Mouse (Mus musculus): ENCODE data around the gene Ncor2. TPM values are rescaled to one million over a fixed set of nuclear protein-coding genes. Genes with fewer than 3 reads are reported as not detected.

Gene Ncor2
- polyA plus RNA-seq, 1 experiment, result 71.5 TPM

- H3K27ac ChIP-seq (ENCODE audit: insufficient read depth, low read depth, low read length), result peak overlapping the region; percentile 3; the same call in 1 of the 2 replicates
- H3K4me1 ChIP-seq (ENCODE audit: control insufficient read depth, insufficient read depth, low read length), result peaks cover 55% of the 10 kb centered on the region
- TF ChIP-seq POLR2A (IDR thresholded peaks at IDR 0.05; ENCODE audit: borderline replicate concordance, low read depth, low read length) (no peak), CTCF (IDR thresholded peaks at IDR 0.05; ENCODE audit: low read depth, low read length) (no peak)
- H3K4me3 ChIP-seq (ENCODE audit: insufficient read depth, low read length), result no peak overlapping the region
These were observed 104.3 kb downstream of the Ncor2 start for GRCm38 (mm10) chr5:125074571-125075171.

GRCm38 (mm10) chr5:125073896-125074295 is 105.1 kb downstream of the Ncor2 start:
- H3K27ac ChIP-seq (ENCODE audit: insufficient read depth, low read depth, low read length), result no peak overlapping the region
- TF ChIP-seq POLR2A (IDR thresholded peaks at IDR 0.05; ENCODE audit: borderline replicate concordance, low read depth, low read length) (no peak), CTCF (IDR thresholded peaks at IDR 0.05; ENCODE audit: low read depth, low read length) (no peak)
- H3K4me3 ChIP-seq (ENCODE audit: insufficient read depth, low read length), result no peak overlapping the region
- H3K4me1 ChIP-seq (ENCODE audit: control insufficient read depth, insufficient read depth, low read length), result peaks cover 55% of the 10 kb centered on the region

- Histone ChIP-seq H3K27ac (ENCODE audit: insufficient read depth, low read depth, low read length) (no peak overlapping the region), H3K4me3 (ENCODE audit: insufficient read depth, low read length) (no peak overlapping the region), H3K4me1 (ENCODE audit: control insufficient read depth, insufficient read depth, low read length) (peaks cover 55% of the 10 kb centered on the region)
- TF ChIP-seq POLR2A (IDR thresholded peaks at IDR 0.05; ENCODE audit: borderline replicate concordance, low read depth, low read length), result no peak
- TF ChIP-seq CTCF (IDR thresholded peaks at IDR 0.05; ENCODE audit: low read depth, low read length), result no peak
These were observed 105.7 kb downstream of the Ncor2 start for GRCm38 (mm10) chr5:125073335-125073734.

GRCm38 (mm10) chr5:125072425-125072824 is 106.6 kb downstream of the Ncor2 start:
- Histone ChIP-seq H3K27ac (ENCODE audit: insufficient read depth, low read depth, low read length) (no peak overlapping the region), H3K4me3 (ENCODE audit: insufficient read depth, low read length) (no peak overlapping the region), H3K4me1 (ENCODE audit: control insufficient read depth, insufficient read depth, low read length) (peaks cover 55% of the 10 kb centered on the region)
- TF ChIP-seq CTCF (IDR thresholded peaks at IDR 0.05; ENCODE audit: low read depth, low read length) (no peak), POLR2A (IDR thresholded peaks at IDR 0.05; ENCODE audit: borderline replicate concordance, low read depth, low read length) (no peak)

- no peak overlapping the region for H3K27ac ChIP-seq (ENCODE audit: insufficient read depth, low read depth, low read length)
- H3K4me3 ChIP-seq (ENCODE audit: insufficient read depth, low read length), result no peak overlapping the region
- peaks cover 52% of the 10 kb centered on the region for H3K4me1 ChIP-seq (ENCODE audit: control insufficient read depth, insufficient read depth, low read length)
- TF ChIP-seq POLR2A (IDR thresholded peaks at IDR 0.05; ENCODE audit: borderline replicate concordance, low read depth, low read length), result no peak
- TF ChIP-seq CTCF (IDR thresholded peaks at IDR 0.05; ENCODE audit: low read depth, low read length), result no peak
These were observed 107.1 kb downstream of the Ncor2 start for GRCm38 (mm10) chr5:125071919-125072318.

GRCm38 (mm10) chr5:125070399-125070798 is 108.6 kb downstream of the Ncor2 start:
- Histone ChIP-seq H3K27ac (ENCODE audit: insufficient read depth, low read depth, low read length) (no peak overlapping the region), H3K4me1 (ENCODE audit: control insufficient read depth, insufficient read depth, low read length) (peaks cover 44% of the 10 kb centered on the region), H3K4me3 (ENCODE audit: insufficient read depth, low read length) (no peak overlapping the region)
- no peak for TF ChIP-seq CTCF (IDR thresholded peaks at IDR 0.05; ENCODE audit: low read depth, low read length)
- TF ChIP-seq POLR2A (IDR thresholded peaks at IDR 0.05; ENCODE audit: borderline replicate concordance, low read depth, low read length), result no peak

GRCm38 (mm10) chr5:125069916-125070315 is 109.1 kb downstream of the Ncor2 start:
- TF ChIP-seq POLR2A (IDR thresholded peaks at IDR 0.05; ENCODE audit: borderline replicate concordance, low read depth, low read length) (no peak), CTCF (IDR thresholded peaks at IDR 0.05; ENCODE audit: low read depth, low read length) (no peak)
- Histone ChIP-seq H3K4me3 (ENCODE audit: insufficient read depth, low read length) (no peak overlapping the region), H3K4me1 (ENCODE audit: control insufficient read depth, insufficient read depth, low read length) (peaks cover 40% of the 10 kb centered on the region), H3K27ac (ENCODE audit: insufficient read depth, low read depth, low read length) (no peak overlapping the region)

GRCm38 (mm10) chr5:125069426-125069825 is 109.6 kb downstream of the Ncor2 start:
- Histone ChIP-seq H3K4me1 (ENCODE audit: control insufficient read depth, insufficient read depth, low read length) (peaks cover 36% of the 10 kb centered on the region), H3K4me3 (ENCODE audit: insufficient read depth, low read length) (no peak overlapping the region), H3K27ac (ENCODE audit: insufficient read depth, low read depth, low read length) (no peak overlapping the region)
- TF ChIP-seq POLR2A (IDR thresholded peaks at IDR 0.05; ENCODE audit: borderline replicate concordance, low read depth, low read length) (no peak), CTCF (IDR thresholded peaks at IDR 0.05; ENCODE audit: low read depth, low read length) (no peak)

GRCm38 (mm10) chr5:125068371-125068951 is 110.6 kb downstream of the Ncor2 start:
- H3K27ac ChIP-seq (ENCODE audit: insufficient read depth, low read depth, low read length), result no peak overlapping the region
- TF ChIP-seq CTCF (IDR thresholded peaks at IDR 0.05; ENCODE audit: low read depth, low read length) (no peak), POLR2A (IDR thresholded peaks at IDR 0.05; ENCODE audit: borderline replicate concordance, low read depth, low read length) (no peak)
- H3K4me3 ChIP-seq (ENCODE audit: insufficient read depth, low read length), result no peak overlapping the region
- peaks cover 27% of the 10 kb centered on the region for H3K4me1 ChIP-seq (ENCODE audit: control insufficient read depth, insufficient read depth, low read length)

GRCm38 (mm10) chr5:125067673-125068072 is 111.3 kb downstream of the Ncor2 start:
- Histone ChIP-seq H3K27ac (ENCODE audit: insufficient read depth, low read depth, low read length) (no peak overlapping the region), H3K4me1 (ENCODE audit: control insufficient read depth, insufficient read depth, low read length) (peaks cover 19% of the 10 kb centered on the region), H3K4me3 (ENCODE audit: insufficient read depth, low read length) (no peak overlapping the region)
- no peak for TF ChIP-seq POLR2A (IDR thresholded peaks at IDR 0.05; ENCODE audit: borderline replicate concordance, low read depth, low read length)
